Mouse (Mus musculus) left cerebral cortex, adult 9 months (tissue): ENCODE data around the gene Katna1.
"Not testable (repeated sequence)": the region's sequence is repeated elsewhere in the genome, so short reads cannot be mapped to it uniquely, and the experiment has no call there.

Experiments
- DNase-seq, 2 experiments: peaks; one replicate each; pipeline ENCODE4 v3.0.0; 2022; ENCODE audit warnings: low spot score in 2 of 2

Gene Katna1

GRCm38 (mm10) chr10:7725751-7726500 lies at the start of gene Katna1:
TSS of gene Katna1 (plus strand) at chr10:7726000.
- peak; percentile 71 to 88 for DNase-seq

GRCm38 (mm10) chr10:7680731-7681301 lies 45.0 kb upstream of the Katna1 start, which contains the start of the genes Pcmt1 and Lats1:
TSS of gene Pcmt1 (minus strand) at chr10:7681136.
TSS of gene Lats1 (plus strand) at chr10:7681214.
- peak; percentile 48 to 79 for DNase-seq

DNA sequence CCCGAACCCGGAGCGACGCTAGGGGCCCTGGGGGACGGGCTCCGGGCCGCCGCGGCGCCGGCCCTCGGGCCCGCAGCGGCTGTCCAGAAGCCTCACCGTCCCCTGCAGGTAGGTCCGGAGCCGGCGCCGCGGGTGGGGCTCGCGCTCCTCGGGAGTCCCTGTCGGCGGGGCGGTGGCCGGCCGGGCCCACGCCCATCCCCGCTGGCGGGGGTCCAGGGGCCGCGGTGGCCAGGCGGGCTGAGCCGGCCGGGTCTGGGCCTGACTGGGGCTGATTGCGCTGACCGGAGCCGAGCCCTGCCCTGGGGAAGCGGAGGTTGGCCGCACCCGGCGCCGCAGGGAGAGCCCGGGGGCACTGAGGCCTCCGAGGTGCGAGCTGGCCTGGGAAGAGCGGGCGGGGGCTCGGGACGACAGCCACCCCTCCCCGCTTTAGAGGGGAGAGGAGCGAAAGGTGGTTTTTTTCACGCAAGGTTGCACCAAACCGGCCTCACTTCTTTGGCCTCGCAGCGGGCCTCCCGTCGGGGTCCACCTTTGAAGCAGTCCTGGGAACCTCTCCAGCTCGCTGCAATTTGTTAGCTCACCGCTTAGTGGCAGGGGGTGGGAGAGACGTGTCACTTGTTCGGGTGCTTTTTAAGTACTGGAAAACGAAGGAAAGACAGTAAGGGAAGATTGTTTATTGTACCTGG lies 44.3 kb upstream of the Katna1 start:
- DNase-seq, result peak in 1 of 2 experiments; percentile 36

DNA sequence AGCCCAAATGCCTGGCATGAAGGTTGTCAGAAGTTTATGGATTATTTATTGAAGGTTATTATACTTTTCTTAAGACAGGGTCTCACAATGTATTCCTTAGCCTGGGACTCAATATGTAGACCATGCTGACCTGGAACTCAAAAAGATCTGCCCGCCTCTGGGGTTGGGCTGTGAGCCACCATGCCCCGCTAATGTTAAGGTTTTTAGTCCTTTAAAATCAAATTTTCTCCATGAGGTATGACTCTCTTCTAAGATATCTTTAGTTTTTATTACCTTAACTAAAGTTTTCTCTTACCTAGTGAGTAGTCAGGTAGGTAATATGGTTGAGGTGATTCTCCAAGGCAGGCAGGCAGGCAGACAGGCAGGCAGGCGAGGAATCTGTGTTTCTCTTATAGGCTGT lies 43.6 kb upstream of the Katna1 start:
- no peak for DNase-seq

- DNase-seq, result no peak
Observed at GRCm38 (mm10) chr10:7686902-7687301, 38.9 kb upstream of the Katna1 start.

DNA sequence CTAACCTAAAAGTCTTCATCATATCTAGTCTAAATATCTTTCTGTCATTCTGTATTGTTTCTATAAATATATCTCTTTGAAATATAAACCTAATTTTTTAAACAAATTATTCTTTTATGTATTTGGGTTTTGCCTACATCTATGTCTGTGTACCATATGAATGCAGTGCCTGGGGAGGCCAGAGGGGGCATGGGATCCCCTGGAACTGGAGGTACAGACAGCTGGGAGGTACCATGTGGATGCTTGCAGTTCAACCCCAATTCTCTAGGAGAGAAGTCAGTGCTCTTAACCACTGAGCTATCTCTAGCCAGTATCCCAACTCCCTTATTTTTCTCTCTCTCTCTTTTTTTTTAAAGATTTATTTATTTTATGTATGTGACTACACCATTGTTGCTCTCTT lies 30.5 kb upstream of the Katna1 start:
- DNase-seq, result no peak

GRCm38 (mm10) chr10:7700120-7700519 lies 25.7 kb upstream of the Katna1 start:
- DNase-seq, result no peak

DNA sequence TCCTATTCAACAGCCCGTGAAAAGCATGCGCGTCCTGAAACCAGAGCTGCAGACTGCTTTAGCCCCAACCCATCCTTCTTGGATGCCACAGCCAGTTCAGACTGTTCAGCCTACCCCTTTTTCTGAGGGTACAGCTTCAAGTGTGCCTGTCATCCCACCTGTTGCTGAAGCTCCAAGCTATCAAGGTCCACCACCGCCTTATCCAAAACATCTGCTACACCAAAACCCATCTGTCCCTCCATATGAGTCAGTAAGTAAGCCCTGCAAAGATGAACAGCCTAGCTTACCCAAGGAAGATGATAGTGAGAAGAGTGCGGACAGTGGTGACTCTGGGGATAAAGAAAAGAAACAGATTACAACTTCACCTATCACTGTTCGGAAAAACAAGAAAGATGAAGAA lies 23.2 kb upstream of the Katna1 start:
- DNase-seq, result no peak

GRCm38 (mm10) chr10:7710121-7710520 lies 15.7 kb upstream of the Katna1 start:
- DNase-seq, result no peak

- no peak for DNase-seq
Observed at GRCm38 (mm10) chr10:7712506-7712905, 13.3 kb upstream of the Katna1 start.

DNA sequence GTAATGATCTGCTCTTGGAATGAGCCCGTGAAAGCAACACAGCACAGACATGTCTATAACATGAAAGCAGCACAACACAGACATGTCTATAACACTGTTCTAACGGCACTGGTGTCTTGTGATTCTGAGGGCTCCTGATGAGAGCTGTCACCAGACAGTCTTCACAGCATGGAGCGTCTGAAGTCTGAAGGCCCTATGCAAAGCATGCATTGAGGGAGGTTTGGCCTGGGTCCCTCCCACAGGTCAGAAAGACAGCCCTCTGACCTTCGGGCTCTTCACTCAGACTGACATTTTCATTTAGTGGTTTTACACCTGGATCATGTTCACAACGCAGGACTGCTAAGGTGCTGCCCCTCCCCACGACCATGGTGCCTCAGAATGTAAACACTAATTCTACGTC lies 10.7 kb upstream of the Katna1 start:
- no peak for DNase-seq

DNA sequence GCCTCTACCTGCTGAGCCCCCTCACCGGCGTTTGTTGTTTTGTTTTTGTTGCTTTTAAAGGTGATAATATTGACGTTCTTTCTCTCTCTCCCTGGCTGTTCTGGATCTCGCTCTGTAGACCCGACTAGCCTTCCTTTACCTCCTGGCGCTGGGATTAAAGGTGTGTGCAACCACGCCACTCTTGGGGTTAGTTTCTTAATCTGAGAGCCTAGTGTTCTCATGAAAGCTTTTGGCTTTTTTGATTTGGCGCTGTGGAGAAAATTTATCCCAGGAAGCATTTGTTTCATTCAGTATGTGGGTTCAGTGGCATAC lies 657 bp downstream of the Katna1 start:
- no peak for DNase-seq

GRCm38 (mm10) chr10:7727011-7727410 lies 1.2 kb downstream of the Katna1 start:
- DNase-seq, result no peak

DNA sequence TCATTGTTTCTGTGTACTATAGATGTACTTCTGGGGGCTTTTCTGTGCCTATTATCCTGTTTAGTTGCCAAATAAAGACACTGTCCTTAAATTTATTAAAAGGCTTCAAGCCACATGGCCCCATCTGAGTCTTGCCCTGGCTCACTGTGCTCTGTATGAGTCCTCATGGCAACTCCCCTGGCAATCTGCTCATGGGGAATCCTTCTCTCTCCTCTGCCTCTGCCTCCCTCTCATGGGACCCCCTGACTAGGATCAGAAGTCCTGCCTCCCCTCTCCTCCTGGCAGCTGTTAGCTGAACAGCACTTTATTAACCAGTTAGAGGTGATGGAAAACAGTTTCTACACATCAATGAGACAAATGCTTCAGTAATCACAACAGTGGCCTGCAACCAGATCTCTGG lies 5.8 kb downstream of the Katna1 start:
- no peak for DNase-seq

- no peak for DNase-seq
Observed at GRCm38 (mm10) chr10:7737122-7737521, 11.3 kb downstream of the Katna1 start.

- DNase-seq, result no peak
Observed at GRCm38 (mm10) chr10:7737914-7738313, 12.1 kb downstream of the Katna1 start.

DNA sequence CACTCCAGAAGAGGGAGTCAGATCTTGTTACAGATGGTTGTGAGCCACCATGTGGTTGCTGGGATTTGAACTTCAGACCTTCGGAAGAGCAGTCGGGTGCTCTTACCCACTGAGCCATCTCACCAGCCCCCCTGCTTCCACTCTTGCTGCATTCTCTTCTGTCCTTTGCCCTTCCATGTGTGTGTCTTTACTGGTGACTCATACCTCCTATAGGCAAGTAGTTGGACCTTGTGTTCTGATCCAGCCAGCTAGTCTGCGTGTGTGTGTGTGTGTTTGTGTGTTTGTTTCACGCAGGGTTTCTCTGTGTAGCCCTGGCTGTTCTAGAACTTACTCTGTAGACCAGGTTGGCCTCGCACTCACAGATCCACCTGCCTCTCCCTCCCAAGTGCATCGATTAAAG lies 19.7 kb downstream of the Katna1 start:
- DNase-seq, result not testable (repeated sequence)

- DNase-seq, result no peak
Observed at GRCm38 (mm10) chr10:7748752-7749151, 23.0 kb downstream of the Katna1 start.

- no peak for DNase-seq
Observed at GRCm38 (mm10) chr10:7757544-7757943, 31.7 kb downstream of the Katna1 start.

- DNase-seq, result no peak
Observed at GRCm38 (mm10) chr10:7772346-7772745, 46.5 kb downstream of the Katna1 start.

DNA sequence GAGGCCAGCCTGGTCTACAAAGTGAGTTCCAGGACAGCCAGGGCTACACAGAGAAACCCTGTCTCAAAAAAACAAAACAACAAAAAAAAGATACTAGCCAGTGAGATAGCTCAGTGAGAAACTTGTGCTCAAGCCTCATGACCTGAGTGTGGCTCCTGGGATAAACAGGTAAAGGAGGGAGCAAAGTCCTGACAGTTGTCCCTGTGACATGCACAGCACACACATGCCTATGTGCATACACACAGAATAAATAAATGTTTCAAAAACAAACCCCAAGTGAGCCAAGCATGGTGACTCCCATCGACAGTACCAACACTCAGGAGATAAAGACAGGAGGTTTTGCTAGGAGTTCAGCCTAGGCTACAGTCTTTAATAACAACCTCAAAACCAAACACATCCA lies 47.0 kb downstream of the Katna1 start:
- no peak for DNase-seq

DNA sequence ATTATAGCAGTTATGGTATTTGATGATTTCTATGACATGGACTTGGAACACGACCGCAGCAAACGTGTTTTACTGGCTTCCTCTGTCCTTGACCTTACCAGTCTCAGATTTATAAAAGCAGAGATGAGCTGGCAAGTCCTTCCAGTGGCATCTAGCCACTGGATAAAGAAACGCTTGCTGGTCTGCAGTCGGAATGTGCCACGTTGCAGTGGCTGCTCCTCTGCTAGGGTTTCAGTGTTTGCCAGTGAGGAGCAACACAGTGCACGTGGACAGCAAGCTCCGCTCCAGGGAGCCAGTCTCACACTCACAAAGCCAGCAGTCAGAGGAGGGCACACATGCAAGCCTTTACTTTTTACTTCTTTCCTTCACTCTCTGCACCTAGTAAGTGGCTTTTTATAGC lies 49.6 kb downstream of the Katna1 start:
- DNase-seq, result no peak

GRCm38 (mm10) chr10:7778361-7778760 lies 52.6 kb downstream of the Katna1 start:
- no peak for DNase-seq
